Mouse (Mus musculus): ENCODE measurements around the gene Capzb.

- TF ChIP-seq POLR2A (IDR thresholded peaks at IDR 0.05; ENCODE audit: borderline replicate concordance, extremely low read depth, low read depth, low read length), result no peak
- TF ChIP-seq CTCF (IDR thresholded peaks at IDR 0.05; ENCODE audit: insufficient read depth, low read length), result peak; percentile 94
Measured at GRCm38 (mm10) chr4:139289017-139289416, 96.3 kb downstream of the Capzb start.

Data from lung, adult 2 months (tissue).